10 mouse cellular contexts compared by ENCODE assay signal in genomic region chr16:38239729-38240128, GRCm38 (mm10). TPM values are rescaled to one million over a fixed set of nuclear protein-coding genes. Genes with fewer than 3 reads are reported as not detected.
DNase-seq lines count a peak whose midpoint lies in the region; ATAC-seq and TF ChIP-seq lines count a peak whose summit lies in the region.
"Had no signal": no experiment of that assay in that cellular context is flagged by ENCODE, and none has a peak within 500 bp of the region (broad histone marks: within the 10 kb centered on the region; RNA-seq: fewer than 3 reads in every experiment).

No protein-coding gene starts in this region.

- ATAC-seq in heart, postnatal 0 days (ENCODE audit: insufficient read depth, low read depth) = no peak
- ATAC-seq in liver, postnatal 0 days = peak; percentile 43
- no peak for ATAC-seq in intestine, embryonic 15.5 days

- no peak overlapping the region for H3K4me2 ChIP-seq in heart, postnatal 0 days (ENCODE audit: low read depth, low read length)
- H3K4me2 ChIP-seq in liver, postnatal 0 days (ENCODE audit: low read depth, low read length) = no peak overlapping the region
- no peak overlapping the region for H3K4me2 ChIP-seq in intestine, embryonic 15.5 days (replicated peaks)
- H3K4me2 ChIP-seq: embryonic facial prominence, embryonic 13.5 days; liver, embryonic 15.5 days had no signal

- H3K4me3 ChIP-seq in heart, postnatal 0 days (ENCODE audit: low read depth, low read length) = no peak overlapping the region
- H3K4me3 ChIP-seq in liver, postnatal 0 days (ENCODE audit: low read depth, low read length) = no peak overlapping the region
- no peak overlapping the region for H3K4me3 ChIP-seq in spleen, adult 2 months (ENCODE audit: extremely low read depth, insufficient read depth, insufficient read length)
- H3K4me3 ChIP-seq in intestine, embryonic 15.5 days (replicated peaks) = no peak overlapping the region
- H3K4me3 ChIP-seq: embryonic facial prominence, embryonic 13.5 days; liver, embryonic 15.5 days had no signal

- H3K4me1 ChIP-seq in heart, postnatal 0 days (ENCODE audit: control insufficient read depth, insufficient read depth) = 0 out of 2 replicates have a peak, but pooled peaks cover 5% of the 10 kb centered on the region
- no peaks in the 10 kb centered on the region for H3K4me1 ChIP-seq in liver, postnatal 0 days (ENCODE audit: insufficient read depth)
- peaks cover 8% of the 10 kb centered on the region; the same call in 1 of the 2 replicates for H3K4me1 ChIP-seq in spleen, adult 2 months (ENCODE audit: control insufficient read depth, insufficient read depth, insufficient read length)
- H3K4me1 ChIP-seq in intestine, embryonic 15.5 days (replicated peaks) = no peaks in the 10 kb centered on the region
- H3K4me1 ChIP-seq: liver, embryonic 15.5 days had no signal

- DNase-seq in heart, adult 11 months = peak; percentile 92
- DNase-seq in heart, postnatal 25 days (ENCODE audit: low spot score) = no peak
- peak; percentile 70 for DNase-seq in CD4-positive helper T cell, adult 2 months (ENCODE audit: low read depth, low spot score)
- peak; percentile 76 for DNase-seq in ZHBTc4 (ENCODE audit: low read depth, low spot score)
- peak; percentile 40 for DNase-seq in heart, postnatal 0 days (ENCODE audit: low spot score)
- peak; percentile 56 for DNase-seq in liver, postnatal 0 days
- peak; percentile 77 to 85 for DNase-seq in spleen, adult 2 months (ENCODE audit: low read depth in 1 of 2, low spot score in 2 of 2)

- H3K9ac ChIP-seq in heart, postnatal 0 days (replicated peaks; ENCODE audit: low read depth, low read length) = no peak overlapping the region
- no peak overlapping the region for H3K9ac ChIP-seq in liver, postnatal 0 days (replicated peaks)
- no peak overlapping the region for H3K9ac ChIP-seq in intestine, embryonic 15.5 days
- H3K9ac ChIP-seq: embryonic facial prominence, embryonic 13.5 days; liver, embryonic 15.5 days had no signal

- peaks cover 26% of the 10 kb centered on the region for H3K36me3 ChIP-seq in heart, postnatal 0 days (replicated peaks; ENCODE audit: control insufficient read depth, insufficient read depth, low read length)
- peaks cover 25% of the 10 kb centered on the region for H3K36me3 ChIP-seq in liver, postnatal 0 days (replicated peaks; ENCODE audit: insufficient read depth, low read length)
- peaks cover 5% of the 10 kb centered on the region for H3K36me3 ChIP-seq in spleen, adult 2 months (ENCODE audit: control insufficient read depth, insufficient read depth, low read length)
- peaks cover 2% of the 10 kb centered on the region; the same call in 1 of the 2 replicates for H3K36me3 ChIP-seq in intestine, embryonic 15.5 days

- peak; percentile 60 for TF ChIP-seq CTCF in heart, postnatal 0 days (IDR thresholded peaks at IDR 0.05; ENCODE audit: low read depth)
- peak; percentile 83 for TF ChIP-seq CTCF in liver, postnatal 0 days (IDR thresholded peaks at IDR 0.05; ENCODE audit: low read depth)
- TF ChIP-seq CTCF in spleen, adult 2 months (IDR thresholded peaks at IDR 0.05; ENCODE audit: extremely low read depth, insufficient read depth, insufficient read length, insufficient replicate concordance) = 0 out of 2 replicates have a peak, but pooled peaks have one; percentile 3

- H3K27ac ChIP-seq in heart, postnatal 0 days (ENCODE audit: low read depth) = no peak overlapping the region
- no peak overlapping the region for H3K27ac ChIP-seq in liver, postnatal 0 days (ENCODE audit: low read depth)
- H3K27ac ChIP-seq in spleen, adult 2 months (ENCODE audit: insufficient read depth, low read length) = peak overlapping the region; percentile 12; the same call in 1 of the 2 replicates
- H3K27ac ChIP-seq in intestine, embryonic 15.5 days = no peak overlapping the region
- H3K27ac ChIP-seq: embryonic facial prominence, embryonic 13.5 days; liver, embryonic 15.5 days had no signal

- 60% methylated on average over 5 of the region's 5 CpGs for WGBS in heart, postnatal 0 days
- 29% methylated on average over 5 of the region's 5 CpGs for WGBS in liver, postnatal 0 days (ENCODE audit: insufficient replicate concordance)
- 8% methylated on average over 5 of the region's 5 CpGs for WGBS in spleen, adult 2 months
- 70% methylated on average over 5 of the region's 5 CpGs for WGBS in intestine, embryonic 15.5 days

- no peaks in the 10 kb centered on the region for H3K27me3 ChIP-seq in heart, postnatal 0 days (ENCODE audit: control insufficient read depth, insufficient read depth, low read length)
- no peaks in the 10 kb centered on the region for H3K27me3 ChIP-seq in liver, postnatal 0 days (ENCODE audit: insufficient read depth, low read length)
- H3K27me3 ChIP-seq in spleen, adult 2 months (ENCODE audit: control insufficient read depth, insufficient read depth, low read length) = no peaks in the 10 kb centered on the region
- no peaks in the 10 kb centered on the region for H3K27me3 ChIP-seq in intestine, embryonic 15.5 days (replicated peaks)
- H3K27me3 ChIP-seq: embryonic facial prominence, embryonic 13.5 days; liver, embryonic 15.5 days had no signal

- intact Hi-C loops in heart, postnatal 25 days (cut with DNase I) = no loop called here

- no peaks in the 10 kb centered on the region for H3K9me3 ChIP-seq in heart, postnatal 0 days (replicated peaks; ENCODE audit: control insufficient read depth, low read length)
- no peaks in the 10 kb centered on the region for H3K9me3 ChIP-seq in liver, postnatal 0 days (ENCODE audit: low read length)
- no peaks in the 10 kb centered on the region for H3K9me3 ChIP-seq in intestine, embryonic 15.5 days
- H3K9me3 ChIP-seq: embryonic facial prominence, embryonic 13.5 days; liver, embryonic 15.5 days had no signal

- TF ChIP-seq POLR2A in spleen, adult 2 months (IDR thresholded peaks at IDR 0.05; ENCODE audit: low read depth, low read length) = no peak

- no peak for TF ChIP-seq EP300 in heart, postnatal 0 days (IDR thresholded peaks at IDR 0.05; ENCODE audit: low read depth)
- no peak for TF ChIP-seq EP300 in liver, postnatal 0 days (IDR thresholded peaks at IDR 0.05; ENCODE audit: low read depth)

RNA-seq across cellular contexts. Expression of gene Nr1i2, which starts 54.9 kb away (rescaled TPM):
- not detected for total RNA-seq in heart, postnatal 25 days (2021)
- total RNA-seq in heart, postnatal 0 days (2014; rRNA removed; ENCODE audit: low replicate concordance) = not detected in 2 replicates
- not detected in 2 replicates for polyA plus RNA-seq in heart, postnatal 0 days (2015; fragmentation: Nextera tagmentation; extraction: Ambion mirVana)
- 13.8 and 14.6 TPM in 2 replicates for polyA plus RNA-seq in liver, postnatal 0 days (2015; fragmentation: Nextera tagmentation; extraction: Ambion mirVana)
- not detected in 2 replicates for polyA plus RNA-seq in spleen, adult 2 months (2012; rRNA removed)
- polyA plus RNA-seq in intestine, embryonic 15.5 days (2015; fragmentation: Nextera tagmentation; extraction: Ambion mirVana) = 12.1 and 13.1 TPM in 2 replicates
- polyA plus RNA-seq: embryonic facial prominence, embryonic 13.5 days had no signal

Comparison
In these comparisons a context has a peak if more than half of its experiments do, and no peak if none do; other contexts are left out.
1. CTCF ChIP-seq: peak in every context shown above with its lines; median percentile 83 in liver, postnatal 0 days; 60 in heart, postnatal 0 days; 3 in spleen, adult 2 months.
2. RNA of gene Nr1i2, which starts 54.9 kb away (polyA plus RNA-seq): 13.8 to 14.6 TPM in liver, postnatal 0 days and 12.1 to 13.1 TPM in intestine, embryonic 15.5 days; not detected in heart, postnatal 0 days and not detected in spleen, adult 2 months; every median in the first group is over 10 times any median in the second.